Mouse (Mus musculus) subcutaneous adipose tissue, adult 2 months (tissue): Measurements from ENCODE around the gene Egfr. TPM values are rescaled to one million over a fixed set of nuclear protein-coding genes. Genes with fewer than 3 reads are reported as not detected.

Source experiments
- polyA plus RNA-seq: library from polyadenylated mRNA; depleted of rRNA; stranded (reverse); fragments of >200 nt; gene quantifications from 2 replicates; pipeline ENCODE4 v1.2.3, GENCODE M21; 2012; ENCODE audit warnings: low replicate concordance; rRNA removed

Gene Egfr
- polyA plus RNA-seq = 38.6 and 64.9 TPM in 2 replicates

GRCm38 (mm10) chr11:16752007-16752348 is at the start of gene Egfr:
Gene Egfr (plus strand): TSS chr11:16752203.

GRCm38 (mm10) chr11:16950976-16951760 is 199.2 kb downstream of the Egfr start, which contains the start of gene Fbxo48:
Gene Fbxo48 (plus strand): TSS chr11:16951375.

Other genes starting within 250 kb of the Egfr start
- 8.6 and 10.4 TPM in 2 replicates for gene Sec61g, start 243.7 kb upstream of the Egfr start, polyA plus RNA-seq
- gene Fbxo48, start 199.2 kb downstream of the Egfr start, polyA plus RNA-seq = 0.27 and 0.64 TPM in 2 replicates